Comparison of ENCODE assay signal across 7 mouse cellular contexts in the genomic region with DNA sequence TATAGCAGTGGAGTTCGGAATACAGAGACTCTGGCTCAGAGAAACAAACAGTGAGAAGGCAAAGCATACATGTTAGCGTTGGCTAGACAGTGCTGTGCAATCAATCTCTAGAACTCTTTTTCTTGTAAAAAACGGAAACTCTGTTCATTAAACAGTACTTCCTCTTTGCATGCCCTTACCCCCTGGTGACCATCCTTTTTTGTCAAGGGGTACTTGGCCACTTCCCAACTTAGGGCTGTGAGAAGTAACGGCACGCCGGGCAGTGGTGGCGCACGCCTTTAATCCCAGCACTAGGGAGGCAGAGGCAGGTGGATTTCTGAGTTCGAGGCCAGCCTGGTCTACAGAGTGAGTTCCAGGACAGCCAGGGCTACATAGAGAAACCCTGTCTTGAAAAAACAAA. TPM values are rescaled to one million over a fixed set of nuclear protein-coding genes. Genes with fewer than 3 reads are reported as not detected.
DNase-seq lines count a peak whose midpoint lies in the region; ATAC-seq and TF ChIP-seq lines count a peak whose summit lies in the region.
"Not testable (repeated sequence)": the region's sequence is repeated elsewhere in the genome, so short reads cannot be mapped to it uniquely, and the experiment has no call there.

No protein-coding gene starts in this region.

- 14% methylated on average over 9 of the region's 9 CpGs for WGBS in bone marrow, adult 2 months
- 52% methylated on average over 9 of the region's 9 CpGs for WGBS in liver, postnatal 0 days (ENCODE audit: insufficient replicate concordance)
- WGBS in macrophage (ENCODE audit: missing documents): 0% methylated on average over 8 of the region's 9 CpGs
- WGBS in spleen, adult 2 months: 25% methylated on average over 9 of the region's 9 CpGs

- not testable (repeated sequence) for H3K4me3 ChIP-seq in bone marrow, adult 2 months (replicated peaks; ENCODE audit: control insufficient read depth, low read depth, low read length); liver, postnatal 0 days (ENCODE audit: low read depth, low read length); macrophage (ENCODE audit: inconsistent target); spleen, adult 2 months (ENCODE audit: extremely low read depth, insufficient read depth, insufficient read length)

- TF ChIP-seq EP300 in liver, postnatal 0 days (IDR thresholded peaks at IDR 0.05; ENCODE audit: low read depth): not testable (repeated sequence)

- peak overlapping the region; percentile 62 for H3K27ac ChIP-seq in bone marrow, adult 2 months (ENCODE audit: control insufficient read depth, insufficient read depth, low read depth, low read length, poor library complexity)
- peak overlapping the region; percentile 76; the same call in 1 of the 2 replicates for H3K27ac ChIP-seq in liver, postnatal 0 days (ENCODE audit: low read depth)
- H3K27ac ChIP-seq in macrophage: peak overlapping the region; percentile 94
- peak overlapping the region; percentile 72 for H3K27ac ChIP-seq in spleen, adult 2 months (ENCODE audit: insufficient read depth, low read length)

- not testable (repeated sequence) for TF ChIP-seq CTCF in bone marrow, adult 2 months (IDR thresholded peaks at IDR 0.05; ENCODE audit: control insufficient read depth, insufficient read depth, low read length); liver, postnatal 0 days (IDR thresholded peaks at IDR 0.05; ENCODE audit: low read depth); spleen, adult 2 months (IDR thresholded peaks at IDR 0.05; ENCODE audit: extremely low read depth, insufficient read depth, insufficient read length, insufficient replicate concordance)

- H3K9ac ChIP-seq in liver, postnatal 0 days (replicated peaks): not testable (repeated sequence)

- DNase-seq in B cell, adult 2 months: peak; percentile 68 to 73
- not testable (repeated sequence) for DNase-seq in liver, postnatal 0 days
- peak; percentile 52 to 64 for DNase-seq in monocyte, adult 2 months (ENCODE audit: low read depth in 1 of 2, low spot score in 2 of 2)
- peak in 1 of 2 experiments; percentile 54 for DNase-seq in spleen, adult 2 months (ENCODE audit: low read depth in 1 of 2, low spot score in 2 of 2)

- peak; percentile 40 for ATAC-seq in granulocyte monocyte progenitor cell, adult 5-6 weeks (replicated peaks; ENCODE audit: poor library complexity, severe bottlenecking)
- not testable (repeated sequence) for ATAC-seq in liver, postnatal 0 days

- H3K4me2 ChIP-seq in liver, postnatal 0 days (ENCODE audit: low read depth, low read length): not testable (repeated sequence)

- peaks cover 60% of the 10 kb centered on the region for H3K79me2 ChIP-seq in macrophage (ENCODE audit: inconsistent target)

- H3K9me3 ChIP-seq in liver, postnatal 0 days (ENCODE audit: low read length): not testable (repeated sequence)

- H3K27me3 ChIP-seq in liver, postnatal 0 days (ENCODE audit: insufficient read depth, low read length); spleen, adult 2 months (ENCODE audit: control insufficient read depth, insufficient read depth, low read length): not testable (repeated sequence)

- peaks cover 24% of the 10 kb centered on the region for H3K4me1 ChIP-seq in bone marrow, adult 2 months (ENCODE audit: control insufficient read depth, insufficient read depth, low read length)
- peaks cover 57% of the 10 kb centered on the region for H3K4me1 ChIP-seq in liver, postnatal 0 days (ENCODE audit: insufficient read depth)
- H3K4me1 ChIP-seq in spleen, adult 2 months (ENCODE audit: control insufficient read depth, insufficient read depth, insufficient read length): peaks cover 34% of the 10 kb centered on the region

- TF ChIP-seq POLR2A in bone marrow, adult 2 months (IDR thresholded peaks at IDR 0.05; ENCODE audit: borderline replicate concordance, control insufficient read depth, low read depth, low read length); spleen, adult 2 months (IDR thresholded peaks at IDR 0.05; ENCODE audit: low read depth, low read length): not testable (repeated sequence)

- H3K36me3 ChIP-seq in liver, postnatal 0 days (replicated peaks; ENCODE audit: insufficient read depth, low read length); macrophage (ENCODE audit: inconsistent target); spleen, adult 2 months (ENCODE audit: control insufficient read depth, insufficient read depth, low read length): not testable (repeated sequence)

RNA-seq across cellular contexts. Expression of a gene that starts 18.9 kb away (rescaled TPM):
- polyA plus RNA-seq in bone marrow, adult 2 months (2011; ENCODE audit: insufficient read depth, insufficient read length, low replicate concordance, missing spikeins): 37.3 and 77.9 TPM in 2 replicates
- 68.9 and 94.1 TPM in 2 replicates for total RNA-seq in granulocyte monocyte progenitor cell, adult 5-6 weeks (2014; fragmentation: Nextera tagmentation)
- total RNA-seq in granulocyte monocyte progenitor cell, adult 5-6 weeks (2017): 42.2 and 46.7 TPM in 2 replicates
- polyA plus RNA-seq in liver, postnatal 0 days (2015; fragmentation: Nextera tagmentation; extraction: Ambion mirVana): 10.1 and 12.1 TPM in 2 replicates
- 100 to 1,000 TPM in 8 of 26 experiments, 10 to 100 TPM in 18; 23.2 to 147 (median 72.3) TPM for total RNA-seq in macrophage (2018; cell fraction: chromatin; rRNA removed)
- total RNA-seq in macrophage (2018; cell fraction: cytosol; rRNA removed): 100 to 1,000 TPM in 5 of 26 experiments, 10 to 100 TPM in 21; 52.8 to 109 (median 71.9) TPM
- 100 to 1,000 TPM in 6 of 26 experiments, 10 to 100 TPM in 20; 39.5 to 126 (median 74.2) TPM for total RNA-seq in macrophage (2018; cell fraction: nucleus; rRNA removed)
- polyA plus RNA-seq in macrophage (2018): 61.6 to 83.0 TPM (median 63.6 TPM) in 3 replicates
- 88.6 and 234 TPM in 2 replicates for polyA plus RNA-seq in spleen, adult 2 months (2012; rRNA removed)

RNA-seq across cellular contexts. Expression of a gene that starts 35.9 kb away (rescaled TPM):
- 10.4 and 15.7 TPM in 2 replicates for polyA plus RNA-seq in bone marrow, adult 2 months (2011; ENCODE audit: insufficient read depth, insufficient read length, low replicate concordance, missing spikeins)
- total RNA-seq in granulocyte monocyte progenitor cell, adult 5-6 weeks (2014; fragmentation: Nextera tagmentation): 64.9 and 73.6 TPM in 2 replicates
- 112 and 128 TPM in 2 replicates for total RNA-seq in granulocyte monocyte progenitor cell, adult 5-6 weeks (2017)
- 139 and 148 TPM in 2 replicates for polyA plus RNA-seq in liver, postnatal 0 days (2015; fragmentation: Nextera tagmentation; extraction: Ambion mirVana)
- total RNA-seq in macrophage (2018; cell fraction: chromatin; rRNA removed): 100 to 1,000 TPM in 5 of 26 experiments, 10 to 100 TPM in 21; 25.7 to 173 (median 52.5) TPM
- total RNA-seq in macrophage (2018; cell fraction: cytosol; rRNA removed): 100 to 1,000 TPM; 132 to 231 (median 175) TPM
- 100 to 1,000 TPM in 19 of 26 experiments, 10 to 100 TPM in 7; 31.8 to 178 (median 121) TPM for total RNA-seq in macrophage (2018; cell fraction: nucleus; rRNA removed)
- 156 to 279 TPM (median 184 TPM) in 3 replicates for polyA plus RNA-seq in macrophage (2018)
- 38.5 and 47.0 TPM in 2 replicates for polyA plus RNA-seq in spleen, adult 2 months (2012; rRNA removed)
